Mouse (Mus musculus): Measurements from ENCODE around the gene Fzd4.

The Fzd4 gene

GRCm38 (mm10) chr7:89404081-89404733 is at the start of gene Fzd4, which contains the start of gene Tmem135:
Gene Fzd4, plus strand, starts transcription at chr7:89404355.
Gene Tmem135, minus strand, starts transcription at chr7:89404222.
- peak; percentile 94 to 97 for DNase-seq

DNA sequence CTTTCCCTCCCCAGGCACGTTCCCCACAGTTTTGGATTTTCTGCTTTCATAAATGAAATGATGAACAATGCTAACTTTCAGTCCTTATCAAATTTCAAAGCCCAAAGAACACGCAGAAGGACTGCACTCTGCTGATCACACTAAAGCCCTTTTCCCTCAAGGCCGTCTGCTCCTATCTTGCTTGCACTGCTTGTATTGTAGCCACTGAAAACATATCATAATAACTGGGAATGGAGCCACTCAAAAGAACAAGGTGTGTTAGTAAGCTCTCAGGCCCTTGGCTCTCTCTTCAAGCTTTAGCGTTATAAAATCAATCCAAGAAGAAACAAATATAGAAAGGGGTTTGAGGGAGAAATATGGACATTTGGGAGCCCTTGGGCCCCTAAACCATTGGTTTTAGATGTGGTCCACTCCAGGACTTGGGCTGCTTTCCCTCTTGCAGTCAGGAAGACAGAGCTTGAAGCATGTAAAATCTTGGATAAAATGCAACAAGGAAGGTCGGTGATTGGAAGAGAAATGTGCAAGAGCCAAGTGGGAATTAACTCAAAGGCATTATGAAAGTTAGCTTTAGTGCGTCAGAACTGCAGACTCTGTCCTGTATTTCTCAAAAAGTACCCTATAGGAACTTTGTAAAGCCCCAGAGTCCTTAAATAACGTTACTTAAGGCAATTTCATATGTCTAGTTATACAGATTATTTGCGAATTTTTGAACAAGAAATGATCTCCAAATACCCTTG is 48.5 kb upstream of the Fzd4 start:
- no peak for DNase-seq

DNA sequence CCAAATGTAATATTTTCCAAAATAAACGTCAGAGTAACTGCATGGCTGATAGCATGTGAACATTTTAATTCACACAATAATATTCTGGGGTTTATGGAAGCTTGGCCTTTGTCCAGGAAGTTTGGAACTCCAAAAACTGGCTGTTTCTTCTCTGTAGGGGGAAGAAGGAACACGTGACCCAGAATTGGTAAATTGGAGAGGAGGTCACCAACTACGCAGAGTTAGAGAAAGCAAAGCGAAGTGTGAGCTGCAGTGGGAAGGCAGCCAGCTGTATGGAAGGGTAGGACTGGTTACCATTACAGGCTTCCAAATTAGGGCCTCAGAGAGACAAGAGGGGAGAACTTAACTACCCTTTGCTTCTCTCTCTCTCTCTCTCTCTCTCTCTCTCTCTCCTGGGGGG is 47.8 kb upstream of the Fzd4 start:
- DNase-seq, result no peak

- DNase-seq, result peak; percentile 44 to 70
Observed at GRCm38 (mm10) chr7:89363975-89364374, 40.2 kb upstream of the Fzd4 start.

- DNase-seq, result no peak
Observed at GRCm38 (mm10) chr7:89365135-89365880, 38.8 kb upstream of the Fzd4 start.

GRCm38 (mm10) chr7:89367643-89368042 is 36.5 kb upstream of the Fzd4 start:
- DNase-seq, result no peak

DNA sequence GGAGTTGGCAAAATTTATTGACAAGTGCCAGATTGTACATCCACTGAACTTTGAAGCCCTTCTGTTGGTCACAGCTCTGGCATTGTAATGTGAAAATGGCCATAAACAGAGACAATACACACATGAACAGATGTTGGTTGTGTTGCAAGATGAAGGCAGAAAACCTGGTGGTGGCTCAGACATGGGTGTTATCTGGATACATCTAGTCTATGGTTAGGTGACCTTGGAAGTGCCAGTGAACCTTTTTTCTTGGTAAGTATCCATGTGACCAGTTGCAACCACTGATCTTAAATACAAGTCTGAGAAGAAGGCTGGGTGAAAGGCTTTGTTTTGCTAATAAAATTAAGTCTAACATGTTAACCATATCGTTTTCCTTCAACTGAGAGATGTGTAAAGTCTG is 34.1 kb upstream of the Fzd4 start:
- DNase-seq, result no peak

DNA sequence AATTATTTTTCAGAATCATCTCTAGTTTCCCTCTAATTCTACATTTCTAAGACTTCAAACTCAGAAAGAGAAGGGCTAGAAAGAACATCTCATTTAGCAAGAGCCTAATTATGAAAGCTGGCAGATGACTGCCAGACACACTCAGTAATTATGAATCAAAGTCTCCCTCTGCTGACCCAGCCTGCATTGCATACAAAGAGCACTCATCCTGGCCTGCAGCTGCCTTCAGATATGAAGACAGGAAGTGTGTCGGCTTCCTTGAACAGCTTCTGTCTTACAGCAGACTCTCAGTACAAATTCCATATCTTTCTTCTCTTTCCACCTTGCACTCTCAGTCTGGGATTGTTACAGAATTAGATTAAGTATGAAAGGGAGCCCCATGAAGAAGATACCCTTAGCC is 33.2 kb upstream of the Fzd4 start:
- DNase-seq, result peak in 1 of 2 experiments; percentile 38

DNA sequence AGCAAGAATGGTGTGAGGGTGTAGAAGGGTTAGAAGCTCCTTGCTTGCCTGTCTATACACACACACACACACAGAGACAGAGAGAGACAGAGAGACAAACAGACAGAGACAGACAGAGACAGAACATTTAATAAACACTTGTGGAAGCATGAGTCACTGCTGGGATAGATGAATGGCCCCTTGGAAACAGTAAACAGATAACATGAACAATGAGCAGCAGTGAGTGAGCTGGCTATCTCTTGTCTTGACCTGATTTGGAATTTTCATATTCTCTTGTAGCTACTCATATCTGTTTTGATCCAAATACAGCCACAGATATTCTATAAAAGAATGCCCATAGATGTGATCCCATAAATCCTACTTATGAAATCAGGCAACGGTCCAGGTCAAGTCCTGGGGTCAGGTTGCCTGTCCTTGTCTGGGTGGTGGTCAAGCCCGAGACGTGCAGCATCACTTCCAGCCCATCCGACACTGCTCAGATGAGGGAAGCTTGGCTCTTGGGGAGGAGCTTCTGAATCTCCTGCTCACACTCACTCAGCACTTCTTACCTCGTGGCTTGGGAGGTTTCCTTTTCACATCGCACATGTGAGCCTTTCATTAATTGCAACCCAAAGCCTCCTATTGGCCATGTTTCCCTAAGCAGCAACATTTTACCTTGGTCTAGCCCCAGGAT is 32.4 kb upstream of the Fzd4 start:
- DNase-seq, result no peak

DNA sequence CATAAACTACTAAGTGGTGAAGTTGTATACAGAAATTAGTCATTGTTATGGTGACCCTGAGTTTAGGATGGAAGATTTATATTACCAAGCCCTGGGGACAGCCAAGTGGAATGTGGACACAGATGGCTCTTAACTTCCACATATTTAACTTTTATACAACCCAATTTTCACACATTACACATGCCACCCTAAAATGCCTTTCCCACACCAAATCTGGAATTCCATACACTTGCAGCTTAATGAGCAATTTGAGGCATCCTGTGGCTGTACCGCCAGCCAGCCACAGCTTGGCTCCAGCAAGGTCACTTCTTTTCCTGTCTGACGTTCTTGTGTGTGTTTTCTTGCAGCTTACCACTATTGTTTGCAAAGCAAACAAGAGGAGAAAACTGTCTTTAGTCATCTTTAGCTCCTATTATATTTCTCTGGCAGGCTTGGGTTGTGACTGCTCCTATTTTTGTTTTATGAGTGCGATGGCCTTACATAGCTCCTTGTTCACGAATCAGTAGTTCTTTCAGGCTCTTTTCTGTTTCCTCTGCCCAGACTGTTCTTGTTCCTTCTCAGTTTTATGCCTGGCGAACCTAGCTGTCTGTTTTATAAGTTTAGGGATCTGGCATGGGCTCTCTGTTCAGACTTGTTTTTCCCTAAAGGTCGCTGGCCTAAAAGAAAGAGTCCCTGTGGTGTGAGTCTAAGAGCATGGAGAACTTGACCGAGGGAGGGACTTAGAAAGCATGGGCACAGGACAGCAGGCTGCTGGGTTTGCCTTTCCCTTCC is 23.0 kb upstream of the Fzd4 start:
- DNase-seq, result no peak

DNA sequence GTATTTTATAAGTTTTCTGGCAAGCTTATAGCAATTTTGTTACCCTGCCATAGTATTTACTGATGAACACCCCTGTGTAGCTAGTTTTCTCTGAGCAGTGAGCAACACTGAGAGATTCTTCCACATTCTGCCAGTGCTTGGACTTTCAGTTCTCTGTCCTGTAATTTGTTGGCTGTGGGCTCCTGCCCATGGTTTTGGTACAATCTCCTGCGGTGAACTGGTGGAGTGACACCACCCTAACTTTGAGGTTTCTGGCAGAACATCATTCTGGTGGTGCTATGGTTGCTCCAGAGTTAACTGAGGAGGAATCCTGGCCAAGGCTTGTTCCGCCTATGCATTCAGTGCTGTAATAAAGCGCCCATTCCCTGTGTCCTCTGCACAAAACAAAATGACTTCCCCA is 21.3 kb upstream of the Fzd4 start:
- DNase-seq, result no peak

- DNase-seq, result no peak
Observed at GRCm38 (mm10) chr7:89388981-89389380, 15.2 kb upstream of the Fzd4 start.

DNA sequence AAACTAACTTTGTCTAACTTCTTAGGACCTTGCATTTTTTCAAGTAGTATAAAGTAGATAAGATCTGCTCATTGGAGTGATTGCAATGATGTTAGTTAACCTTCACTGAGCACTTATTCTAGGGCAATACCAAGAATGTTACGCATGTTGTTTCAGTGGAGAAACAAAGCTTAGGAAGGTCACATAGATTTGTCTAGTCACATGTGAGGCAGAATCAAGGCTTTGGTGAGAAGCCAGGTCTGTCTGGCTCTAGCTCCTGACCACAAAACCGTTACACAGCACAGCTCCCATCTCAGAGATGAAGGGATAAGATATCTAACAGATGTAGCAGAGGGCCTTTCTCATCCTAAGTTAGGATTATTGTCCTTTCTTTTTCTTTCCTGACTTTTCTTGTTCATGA is 13.5 kb upstream of the Fzd4 start:
- DNase-seq, result no peak

- DNase-seq, result no peak
Observed at GRCm38 (mm10) chr7:89391281-89391680, 12.9 kb upstream of the Fzd4 start.

DNA sequence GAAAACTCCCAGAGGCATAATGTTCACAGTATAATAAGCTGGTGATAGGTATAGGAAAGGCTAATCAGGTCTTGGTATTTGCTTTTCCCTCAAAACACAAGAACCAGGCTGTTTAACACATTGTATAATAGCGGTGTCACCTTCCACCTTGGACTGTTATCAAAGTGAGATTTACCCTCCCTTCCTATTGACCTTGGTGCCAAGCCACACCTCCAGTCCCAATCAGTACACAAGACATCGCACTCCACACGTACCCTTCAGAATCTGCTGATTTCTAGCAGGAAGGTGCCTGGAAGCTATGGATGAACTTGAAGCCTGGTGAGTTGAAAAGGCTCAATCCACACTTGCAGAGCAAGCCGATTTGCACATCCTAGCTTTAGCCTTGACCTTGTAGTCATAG is 12.3 kb upstream of the Fzd4 start:
- no peak for DNase-seq

DNA sequence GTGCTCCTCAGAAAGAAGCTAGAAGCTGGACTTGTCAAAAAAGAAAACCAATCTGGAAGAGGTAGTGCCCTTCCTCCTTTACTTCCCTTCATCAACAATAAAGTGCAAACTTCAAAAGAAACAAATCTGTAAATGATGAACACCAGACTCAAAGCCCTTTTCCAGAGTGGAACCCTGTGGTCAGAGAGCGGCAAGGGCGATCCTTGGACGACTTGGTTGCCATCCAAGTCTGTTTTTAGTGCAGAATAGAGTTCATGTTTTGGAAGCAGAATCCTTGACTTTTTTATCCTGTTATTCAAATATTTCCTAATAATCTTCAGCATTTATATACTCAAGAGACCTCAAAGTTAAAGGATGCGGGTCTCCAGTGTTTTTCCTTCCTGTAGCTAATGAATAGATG is 11.8 kb upstream of the Fzd4 start:
- no peak for DNase-seq

DNA sequence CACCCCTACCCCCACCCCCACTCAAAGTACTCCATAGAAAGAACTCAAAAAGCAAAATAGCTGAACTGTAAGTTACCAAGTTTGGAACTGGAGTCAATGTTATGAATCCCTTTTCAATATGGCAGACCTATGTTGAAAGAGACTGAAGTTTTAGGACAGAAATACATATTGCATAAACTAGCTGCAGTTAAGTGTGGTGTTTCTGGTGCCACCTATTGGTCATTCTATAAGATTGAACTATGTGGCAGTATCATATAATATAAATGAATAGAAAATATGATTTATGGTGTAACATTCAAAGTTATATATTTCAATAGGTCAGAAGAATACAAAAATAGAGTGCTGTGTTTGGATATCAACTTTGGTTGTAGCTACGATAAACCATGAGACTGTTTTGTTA is 11.3 kb upstream of the Fzd4 start:
- no peak for DNase-seq

- no peak for DNase-seq
Observed at GRCm38 (mm10) chr7:89395399-89395798, 8.8 kb upstream of the Fzd4 start.

GRCm38 (mm10) chr7:89396386-89396785 is 7.8 kb upstream of the Fzd4 start:
- DNase-seq, result no peak

- DNase-seq, result no peak
Observed at GRCm38 (mm10) chr7:89397837-89398534, 6.2 kb upstream of the Fzd4 start.

DNA sequence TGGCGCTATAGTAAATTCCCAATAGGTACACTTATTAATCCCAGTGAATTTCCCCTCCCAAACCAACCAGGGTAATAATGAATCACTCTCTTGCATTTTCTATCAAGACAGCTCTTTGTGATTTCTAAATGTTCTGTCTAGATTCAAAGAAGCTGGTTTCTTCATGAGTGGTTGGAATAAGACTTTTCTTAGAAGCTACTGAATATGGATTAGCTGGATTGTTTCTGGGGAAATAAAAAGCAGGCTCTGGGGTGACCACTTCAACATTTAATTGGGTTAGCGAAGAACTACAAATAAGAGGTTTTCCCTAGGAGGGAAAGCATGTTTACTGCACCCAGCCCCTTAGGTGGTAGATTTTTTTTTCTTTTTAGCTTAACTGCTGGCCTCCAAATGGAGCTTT is 3.4 kb upstream of the Fzd4 start:
- no peak for DNase-seq

Data from cerebellum, postnatal 25 days (tissue).